Comparison of ENCODE assay signal across 9 mouse cellular contexts in genomic region chr11:85823181-85823580, GRCm38 (mm10). TPM values are rescaled to one million over a fixed set of nuclear protein-coding genes. Genes with fewer than 3 reads are reported as not detected.
DNase-seq lines count a peak whose midpoint lies in the region; ATAC-seq and TF ChIP-seq lines count a peak whose summit lies in the region.
"Had no signal": no experiment of that assay in that cellular context is flagged by ENCODE, and none has a peak within 500 bp of the region (broad histone marks: within the 10 kb centered on the region; RNA-seq: fewer than 3 reads in every experiment).

No protein-coding gene starts in this region.

- H3K27ac ChIP-seq in hindbrain, embryonic 10.5 days = peak overlapping the region; percentile 53; the same call in 1 of the 2 replicates
- H3K27ac ChIP-seq in hindbrain, embryonic 12.5 days = no peak overlapping the region
- no peak overlapping the region for H3K27ac ChIP-seq in heart, embryonic 12.5 days (ENCODE audit: poor library complexity, severe bottlenecking)
- H3K27ac ChIP-seq in limb, embryonic 11.5 days (replicated peaks; ENCODE audit: low read depth, low read length) = no peak overlapping the region
- H3K27ac ChIP-seq in thymus, adult 2 months (ENCODE audit: control insufficient read depth, insufficient read depth, low read length) = no peak overlapping the region
- H3K27ac ChIP-seq: midbrain, embryonic 12.5 days had no signal

- WGBS in hindbrain, embryonic 10.5 days = 14% methylated on average over 6 of the region's 6 CpGs
- WGBS in hindbrain, embryonic 12.5 days = 15% methylated on average over 6 of the region's 6 CpGs
- WGBS in heart, embryonic 12.5 days = 10% methylated on average over 6 of the region's 6 CpGs
- 9% methylated on average over 6 of the region's 6 CpGs for WGBS in limb, embryonic 11.5 days
- WGBS in thymus, adult 2 months = 31% methylated on average over 6 of the region's 6 CpGs

- peaks cover 94% of the 10 kb centered on the region for H3K27me3 ChIP-seq in hindbrain, embryonic 10.5 days (ENCODE audit: insufficient read depth, poor library complexity, severe bottlenecking)
- H3K27me3 ChIP-seq in hindbrain, embryonic 12.5 days = peaks cover 53% of the 10 kb centered on the region
- H3K27me3 ChIP-seq in heart, embryonic 12.5 days (replicated peaks) = peaks cover 68% of the 10 kb centered on the region
- peaks cover 31% of the 10 kb centered on the region for H3K27me3 ChIP-seq in limb, embryonic 11.5 days (ENCODE audit: control insufficient read depth, insufficient read depth, low read length)
- H3K27me3 ChIP-seq in thymus, adult 2 months (ENCODE audit: control insufficient read depth, insufficient read depth, low read length) = peaks cover 5% of the 10 kb centered on the region; the same call in 1 of the 2 replicates

- no peak for TF ChIP-seq POLR2A in thymus, adult 2 months (IDR thresholded peaks at IDR 0.05; ENCODE audit: control insufficient read depth, extremely low read depth, insufficient read depth, low read length, poor library complexity)

- H3K9me3 ChIP-seq in hindbrain, embryonic 10.5 days = no peaks in the 10 kb centered on the region
- no peaks in the 10 kb centered on the region for H3K9me3 ChIP-seq in hindbrain, embryonic 12.5 days (replicated peaks)
- H3K9me3 ChIP-seq in heart, embryonic 12.5 days (replicated peaks) = no peaks in the 10 kb centered on the region
- no peaks in the 10 kb centered on the region for H3K9me3 ChIP-seq in limb, embryonic 11.5 days (ENCODE audit: control insufficient read depth, low read length)
- H3K9me3 ChIP-seq: midbrain, embryonic 12.5 days had no signal

- H3K4me2 ChIP-seq in hindbrain, embryonic 12.5 days (replicated peaks) = no peak overlapping the region
- no peak overlapping the region for H3K4me2 ChIP-seq in heart, embryonic 12.5 days
- H3K4me2 ChIP-seq in limb, embryonic 11.5 days (ENCODE audit: low read depth, severe bottlenecking) = no peak overlapping the region
- H3K4me2 ChIP-seq: midbrain, embryonic 12.5 days had no signal

- no peak overlapping the region for H3K9ac ChIP-seq in hindbrain, embryonic 12.5 days
- H3K9ac ChIP-seq in heart, embryonic 12.5 days = no peak overlapping the region
- H3K9ac ChIP-seq in limb, embryonic 11.5 days (ENCODE audit: low read length) = no peak overlapping the region
- H3K9ac ChIP-seq: midbrain, embryonic 12.5 days had no signal

- no peak for ATAC-seq in hindbrain, embryonic 12.5 days (ENCODE audit: low FRiP score)
- ATAC-seq in heart, embryonic 12.5 days (ENCODE audit: insufficient number of reproducible peaks, low FRiP score) = 0 out of 2 replicates have a peak, but pooled peaks have one; percentile 54
- ATAC-seq in limb, embryonic 11.5 days (ENCODE audit: insufficient number of reproducible peaks, low FRiP score, low TSS enrichment, low read depth) = no peak
- ATAC-seq in monocyte, adult 5-6 weeks (replicated peaks; ENCODE audit: insufficient number of reproducible peaks, low FRiP score, low TSS enrichment, poor library complexity, severe bottlenecking) = peak; percentile 67

- TF ChIP-seq CTCF in thymus, adult 2 months (IDR thresholded peaks at IDR 0.05; ENCODE audit: borderline replicate concordance, control insufficient read depth, extremely low read depth, insufficient read depth, low read length, poor library complexity) = peak; percentile 74; the same call in 1 of the 2 replicates

- no peaks in the 10 kb centered on the region for H3K36me3 ChIP-seq in hindbrain, embryonic 10.5 days
- H3K36me3 ChIP-seq in hindbrain, embryonic 12.5 days = no peaks in the 10 kb centered on the region
- no peaks in the 10 kb centered on the region for H3K36me3 ChIP-seq in heart, embryonic 12.5 days
- no peaks in the 10 kb centered on the region for H3K36me3 ChIP-seq in limb, embryonic 11.5 days (ENCODE audit: control insufficient read depth, insufficient read depth, low read length)
- H3K36me3 ChIP-seq in thymus, adult 2 months (ENCODE audit: control insufficient read depth, insufficient read depth, low read length) = no peaks in the 10 kb centered on the region
- H3K36me3 ChIP-seq: midbrain, embryonic 12.5 days had no signal

- peaks cover 64% of the 10 kb centered on the region for H3K4me1 ChIP-seq in hindbrain, embryonic 10.5 days (replicated peaks)
- H3K4me1 ChIP-seq in hindbrain, embryonic 12.5 days = peaks cover 7% of the 10 kb centered on the region
- H3K4me1 ChIP-seq in heart, embryonic 12.5 days (replicated peaks) = peaks cover 75% of the 10 kb centered on the region
- peaks cover 42% of the 10 kb centered on the region for H3K4me1 ChIP-seq in limb, embryonic 11.5 days (ENCODE audit: control insufficient read depth, insufficient read depth, low read length)
- no peaks in the 10 kb centered on the region for H3K4me1 ChIP-seq in thymus, adult 2 months (replicated peaks; ENCODE audit: control insufficient read depth, insufficient read depth, low read length)

- DNase-seq in hindbrain, embryonic 10.5 days (ENCODE audit: low spot score) = peak; percentile 89
- DNase-seq in NIH3T3 (ENCODE audit: low read depth) = peak; percentile 76
- DNase-seq in cerebellum, postnatal 14 days = peak; percentile 76 to 89
- peak; percentile 94 for DNase-seq in limb, embryonic 11.5 days (ENCODE audit: low spot score)
- peak; percentile 80 for DNase-seq in thymus, adult 2 months

- H3K4me3 ChIP-seq in hindbrain, embryonic 10.5 days = no peak overlapping the region
- H3K4me3 ChIP-seq in hindbrain, embryonic 12.5 days = no peak overlapping the region
- no peak overlapping the region for H3K4me3 ChIP-seq in heart, embryonic 12.5 days
- H3K4me3 ChIP-seq in limb, embryonic 11.5 days (ENCODE audit: low read depth, low read length) = no peak overlapping the region
- no peak overlapping the region for H3K4me3 ChIP-seq in thymus, adult 2 months (ENCODE audit: control insufficient read depth, insufficient read depth, low read length)
- H3K4me3 ChIP-seq: midbrain, embryonic 12.5 days had no signal

RNA-seq across cellular contexts. Expression of gene Tbx2, which starts 9.2 kb away (rescaled TPM):
- 1.5 and 3.1 TPM in 2 replicates for polyA plus RNA-seq in hindbrain, embryonic 10.5 days (2016; fragmentation: Nextera tagmentation; extraction: Ambion mirVana)
- 3.8 and 4.9 TPM in 2 replicates for polyA plus RNA-seq in hindbrain, embryonic 12.5 days (2016; fragmentation: Nextera tagmentation; extraction: Ambion mirVana)
- 3.2 TPM in 2 replicates for polyA plus RNA-seq in heart, embryonic 12.5 days (2016; fragmentation: Nextera tagmentation; extraction: Ambion mirVana)
- 11.3 and 14.9 TPM in 2 replicates for polyA plus RNA-seq in limb, embryonic 11.5 days (2014; fragmentation: Nextera tagmentation; extraction: Ambion mirVana)
- total RNA-seq in monocyte, adult 5-6 weeks (2017) = 0.19 to 0.95 TPM (median 0.21 TPM) in 3 replicates
- 2.7 and 3.5 TPM in 2 replicates for polyA plus RNA-seq in thymus, adult 2 months (2012; rRNA removed)

RNA-seq across cellular contexts. Expression of gene Gm11444, which starts 27.0 kb away (rescaled TPM):
- polyA plus RNA-seq in hindbrain, embryonic 10.5 days (2016; fragmentation: Nextera tagmentation; extraction: Ambion mirVana) = not detected in 2 replicates
- polyA plus RNA-seq in hindbrain, embryonic 12.5 days (2016; fragmentation: Nextera tagmentation; extraction: Ambion mirVana) = not detected in 2 replicates
- not detected in 2 replicates for polyA plus RNA-seq in heart, embryonic 12.5 days (2016; fragmentation: Nextera tagmentation; extraction: Ambion mirVana)
- not detected in 2 replicates for polyA plus RNA-seq in limb, embryonic 11.5 days (2014; fragmentation: Nextera tagmentation; extraction: Ambion mirVana)
- total RNA-seq in monocyte, adult 5-6 weeks (2017) = not detected in 3 replicates
- not detected in 2 replicates for polyA plus RNA-seq in thymus, adult 2 months (2012; rRNA removed)
- polyA plus RNA-seq: midbrain, embryonic 12.5 days had no signal

Comparison
In these comparisons a context has a peak if more than half of its experiments do, and no peak if none do; other contexts are left out.
1. ATAC-seq: peak in heart, embryonic 12.5 days (single experiment) and monocyte, adult 5-6 weeks (single experiment); none in hindbrain, embryonic 12.5 days (single experiment) and limb, embryonic 11.5 days (single experiment).
2. Peak in every context shown above with its lines, with median percentiles within 50 percentile points of each other: DNase-seq.